ENCODE assay signal across 8 mouse cellular contexts in the genomic region with DNA sequence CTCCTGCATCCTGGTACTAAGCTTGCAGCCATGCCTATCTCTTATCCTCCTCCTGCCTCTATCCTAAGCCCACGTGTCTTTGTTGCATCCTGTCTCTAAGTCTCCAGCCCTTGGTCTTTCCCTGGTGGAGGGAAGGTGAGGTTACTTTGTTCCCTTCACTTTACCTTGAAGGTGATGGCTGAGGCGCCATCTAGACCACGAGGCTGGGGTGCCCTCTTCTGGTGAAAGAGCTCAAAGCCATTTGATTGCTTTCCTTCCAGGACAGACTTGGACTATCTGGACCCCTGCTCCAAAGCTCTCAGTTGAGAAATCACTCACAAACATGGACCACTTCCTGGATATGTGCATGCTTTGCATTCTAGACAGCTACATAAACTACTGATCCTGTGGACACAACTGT. TPM values are rescaled to one million over a fixed set of nuclear protein-coding genes. Genes with fewer than 3 reads are reported as not detected.
A peak's percentile ranks its signal among the peaks of the same experiment; 100 is the strongest.
DNase-seq lines count a peak whose midpoint lies in the region.

No protein-coding gene starts in this region.

- peak; percentile 42 for DNase-seq in cerebellum, adult 8-10 months
- no peak for DNase-seq in cerebellum, adult 11 months
- peak; percentile 42 to 59 for DNase-seq in urinary bladder, adult 18-20 months (ENCODE audit: low spot score in 2 of 2)
- no peak for DNase-seq in urinary bladder, adult 2 months (ENCODE audit: low spot score)
- peak; percentile 35 for DNase-seq in forelimb bud, embryonic 11.5 days (ENCODE audit: low read depth, low spot score)
- peak; percentile 82 for DNase-seq in kidney, adult 9 months
- DNase-seq in lung, postnatal 25 days (ENCODE audit: low spot score), result peak; percentile 62
- DNase-seq in spleen, postnatal 4 days (ENCODE audit: low spot score in 2 of 2), result peak; percentile 39 to 73

RNA-seq across cellular contexts. Expression of a gene that starts 3.6 kb away (rescaled TPM):
- 162 and 173 TPM in 2 replicates for polyA plus RNA-seq in urinary bladder, adult 2 months (2012; rRNA removed)

RNA-seq across cellular contexts. Expression of a gene that starts 34.7 kb away (rescaled TPM):
- 142 and 175 TPM in 2 replicates for polyA plus RNA-seq in urinary bladder, adult 2 months (2012; rRNA removed)

Comparison
In these comparisons a context has a peak if more than half of its experiments do, and no peak if none do; other contexts are left out.
1. DNase-seq: peak in cerebellum, adult 8-10 months (single experiment), urinary bladder, adult 18-20 months (2 of 2), forelimb bud, embryonic 11.5 days (single experiment), kidney, adult 9 months (single experiment), lung, postnatal 25 days (single experiment) and spleen, postnatal 4 days (2 of 2); none in cerebellum, adult 11 months (single experiment) and urinary bladder, adult 2 months (single experiment).